Mouse (Mus musculus) neural tube, embryonic 15.5 days (tissue): Measurements from ENCODE around the gene Lurap1. TPM values are rescaled to one million over a fixed set of nuclear protein-coding genes. Genes with fewer than 3 reads are reported as not detected.

Source experiments
- ATAC-seq: fragments of 200-750 bp; cut with Nextera tagmentation; 2 replicates; pipeline ENCODE4 v1.8.0; 2017; ENCODE audit warnings: mild to moderate bottlenecking, moderate TSS enrichment, moderate library complexity; ENCODE audit not compliant: low FRiP score
- H3K27ac ChIP-seq: fragments of 300-500 bp; sonication (generic); replicated peaks from 2 replicates; pipeline ENCODE4 v1.5.1; 2015; ENCODE audit warnings: mild to moderate bottlenecking, inconsistent platforms
- H3K27me3 ChIP-seq: fragments of 300-500 bp; sonication (generic); replicated peaks from 2 replicates; pipeline ENCODE4 v1.6.1; 2015; ENCODE audit warnings: inconsistent platforms
- H3K36me3 ChIP-seq: fragments of 300-500 bp; sonication (generic); 2 replicates; pipeline ENCODE4 v1.6.1; 2015; ENCODE audit warnings: inconsistent platforms
- H3K4me1 ChIP-seq: fragments of 300-500 bp; sonication (generic); 2 replicates; pipeline ENCODE4 v1.6.1; 2015; ENCODE audit warnings: inconsistent platforms
- H3K4me2 ChIP-seq: fragments of 300-500 bp; sonication (generic); 2 replicates; pipeline ENCODE4 v1.6.1; 2015; ENCODE audit warnings: inconsistent platforms, mild to moderate bottlenecking, moderate library complexity
- H3K4me3 ChIP-seq: fragments of 300-500 bp; sonication (generic); replicated peaks from 2 replicates; pipeline ENCODE4 v1.5.1; 2015; ENCODE audit warnings: mild to moderate bottlenecking, inconsistent platforms
- H3K9ac ChIP-seq: fragments of 300-500 bp; sonication (generic); replicated peaks from 2 replicates; pipeline ENCODE4 v1.6.1; 2015; ENCODE audit warnings: mild to moderate bottlenecking, inconsistent platforms
- H3K9me3 ChIP-seq: fragments of 300-500 bp; sonication (generic); replicated peaks from 2 replicates; pipeline ENCODE4 v1.6.1; 2016; ENCODE audit warnings: inconsistent platforms
- WGBS: fragments of 180-500 bp; shearing (Covaris S2); methylation state at CpG from one replicate; pipeline ENCODE4 v1.1.7; 2015; ENCODE audit warnings: mixed read lengths; 5-methylcytosine and 5-hydroxymethylcytosine counted together
- polyA plus RNA-seq: library from polyadenylated mRNA; unstranded; fragments of >200 nt; fragmentation: Nextera tagmentation; extraction: Ambion mirVana; gene quantifications from 2 replicates; pipeline ENCODE4 v1.2.1, GENCODE M21; 2015

The Lurap1 gene
- polyA plus RNA-seq, 1 experiment from 2014 or later: 2.7 TPM

DNA sequence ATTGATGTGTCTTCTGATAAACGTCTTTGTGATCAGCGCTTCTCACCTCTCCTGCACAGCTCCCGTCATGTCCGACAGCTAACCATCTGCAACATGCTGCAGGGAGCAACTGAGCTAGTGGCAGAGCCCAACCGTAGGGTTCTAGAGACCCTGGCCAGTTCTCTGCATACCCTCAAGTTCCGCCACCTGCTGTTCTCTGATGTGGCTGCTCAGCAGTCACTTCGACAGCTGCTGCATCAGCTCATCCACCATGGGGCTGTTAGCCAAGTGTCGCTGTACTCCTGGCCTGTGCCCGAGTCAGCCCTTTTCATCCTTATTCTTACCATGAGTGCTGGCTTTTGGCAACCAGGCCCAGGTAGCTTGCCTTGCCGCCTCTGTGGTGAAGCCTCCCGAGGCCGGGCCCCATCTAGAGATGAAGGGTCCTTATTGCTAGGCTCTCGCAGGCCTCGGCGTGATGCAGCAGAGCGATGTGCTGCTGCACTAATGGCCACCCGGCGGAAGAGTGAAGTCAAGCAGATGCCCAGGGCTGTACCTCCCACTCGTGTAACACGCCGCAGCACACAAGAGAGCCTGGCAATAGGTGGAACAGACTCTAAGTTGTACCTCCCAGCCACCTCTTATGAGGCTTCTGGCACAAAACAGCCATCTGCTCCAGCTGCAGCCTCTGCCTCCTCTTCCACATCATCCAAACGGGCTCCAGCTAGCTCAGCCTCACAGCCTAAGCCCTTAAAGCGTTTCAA, 62.5 kb downstream of the Lurap1 start:
- no peak for ATAC-seq
- H3K4me1 ChIP-seq: no peaks in the 10 kb centered on the region
- H3K9me3 ChIP-seq: no peaks in the 10 kb centered on the region
- H3K4me3 ChIP-seq: no peak overlapping the region
- H3K27ac ChIP-seq: no peak overlapping the region
- no peaks in the 10 kb centered on the region for H3K27me3 ChIP-seq
- WGBS: 92% methylated on average over 23 of the region's 23 CpGs
- no peak overlapping the region for H3K9ac ChIP-seq
- peaks cover 86% of the 10 kb centered on the region for H3K36me3 ChIP-seq
- H3K4me2 ChIP-seq: no peak overlapping the region

Other genes starting within 250 kb of the Lurap1 start
- 1.2 and 2.1 TPM in 2 replicates for gene Dmbx1, start 211.4 kb downstream of the Lurap1 start, polyA plus RNA-seq
- gene Faah, start 133.4 kb downstream of the Lurap1 start, polyA plus RNA-seq: 18.9 and 22.8 TPM in 2 replicates
- 13.1 and 13.5 TPM in 2 replicates for gene Nsun4, start 97.5 kb downstream of the Lurap1 start, polyA plus RNA-seq
- gene Uqcrh, start 76.3 kb downstream of the Lurap1 start, polyA plus RNA-seq: 499 and 535 TPM in 2 replicates
- 70.9 and 73.3 TPM in 2 replicates for gene Lrrc41, start 76.1 kb downstream of the Lurap1 start, polyA plus RNA-seq
- gene Rad54l, start 27.6 kb downstream of the Lurap1 start, polyA plus RNA-seq: 5.6 and 11.5 TPM in 2 replicates
- gene Pomgnt1, start 27.5 kb downstream of the Lurap1 start, polyA plus RNA-seq: 66.9 and 67.2 TPM in 2 replicates
- gene Tspan1, start 16.3 kb upstream of the Lurap1 start, polyA plus RNA-seq: 0.27 and 5.8 TPM in 2 replicates
- gene 1700042G07Rik, start 22.0 kb upstream of the Lurap1 start, polyA plus RNA-seq: not detected in 2 replicates
- gene Gm49337, start 22.0 kb upstream of the Lurap1 start, polyA plus RNA-seq: not detected in 2 replicates
- gene Pik3r3, start 70.3 kb upstream of the Lurap1 start, polyA plus RNA-seq: 43.1 and 52.6 TPM in 2 replicates